Mouse (Mus musculus) retina, adult 2 months (tissue): ENCODE data around the gene Slc29a4.

ENCODE experiments used
- DNase-seq: peaks from one replicate; pipeline ENCODE4 v3.0.0-alpha.2; 2012; ENCODE audit warnings: low read depth, low spot score

Gene Slc29a4

GRCm38 (mm10) chr5:142692248-142692647 is at the start of gene Slc29a4:
Slc29a4 (plus strand) TSS chr5:142692512.
- no peak for DNase-seq

GRCm38 (mm10) chr5:142648162-142648561 is 44.1 kb upstream of the Slc29a4 start:
- DNase-seq = no peak

- no peak for DNase-seq
Observed at GRCm38 (mm10) chr5:142649460-142650050, 42.8 kb upstream of the Slc29a4 start.

GRCm38 (mm10) chr5:142650390-142650789 is 41.9 kb upstream of the Slc29a4 start:
- no peak for DNase-seq

- DNase-seq = no peak
Observed at GRCm38 (mm10) chr5:142650794-142651497, 41.4 kb upstream of the Slc29a4 start.

- no peak for DNase-seq
Observed at GRCm38 (mm10) chr5:142652266-142652665, 40.0 kb upstream of the Slc29a4 start.

- no peak for DNase-seq
Observed at GRCm38 (mm10) chr5:142660656-142661434, 31.5 kb upstream of the Slc29a4 start.

- no peak for DNase-seq
Observed at GRCm38 (mm10) chr5:142667921-142668320, 24.4 kb upstream of the Slc29a4 start.

- DNase-seq = no peak
Observed at GRCm38 (mm10) chr5:142668556-142669263, 23.6 kb upstream of the Slc29a4 start.

GRCm38 (mm10) chr5:142669726-142670125 is 22.6 kb upstream of the Slc29a4 start:
- no peak for DNase-seq

- no peak for DNase-seq
Observed at GRCm38 (mm10) chr5:142673082-142673481, 19.2 kb upstream of the Slc29a4 start.

- no peak for DNase-seq
Observed at GRCm38 (mm10) chr5:142678141-142678571, 14.2 kb upstream of the Slc29a4 start.

GRCm38 (mm10) chr5:142679065-142679464 is 13.2 kb upstream of the Slc29a4 start:
- no peak for DNase-seq

GRCm38 (mm10) chr5:142681911-142682310 is 10.4 kb upstream of the Slc29a4 start:
- DNase-seq = no peak

- DNase-seq = no peak
Observed at GRCm38 (mm10) chr5:142682529-142682928, 9.8 kb upstream of the Slc29a4 start.

- DNase-seq = no peak
Observed at GRCm38 (mm10) chr5:142688866-142689265, 3.4 kb upstream of the Slc29a4 start.

GRCm38 (mm10) chr5:142690343-142690742 is 2.0 kb upstream of the Slc29a4 start:
- DNase-seq = no peak

GRCm38 (mm10) chr5:142692971-142693737 is 842 bp downstream of the Slc29a4 start:
- DNase-seq = no peak

- DNase-seq = no peak
Observed at GRCm38 (mm10) chr5:142693738-142694430, 1.6 kb downstream of the Slc29a4 start.

GRCm38 (mm10) chr5:142694627-142695340 is 2.5 kb downstream of the Slc29a4 start:
- no peak for DNase-seq
